Mouse (Mus musculus): ENCODE results near the gene Espn.

- TF ChIP-seq FLI1 (IDR thresholded peaks at IDR 0.05; ENCODE audit: low read length) (no peak), GATA1 (IDR thresholded peaks at IDR 0.05; ENCODE audit: borderline replicate concordance, low read length) (no peak)
Observed at GRCm38 (mm10) chr4:152084616-152085015, 67.6 kb downstream of the Espn start.

Measured in megakaryocyte, embryonic 14.5 days (primary cell).